Mouse (Mus musculus) cerebral cortex, adult 2 months (tissue): ENCODE results near the gene Rap2a.

Experiments used
- WGBS: fragments of 180-500 bp; shearing (Covaris S2); methylation state at CpG from one replicate; pipeline ENCODE4 v1.1.7; 2018; 5-methylcytosine and 5-hydroxymethylcytosine counted together

The Rap2a gene

GRCm38 (mm10) chr14:120542976-120543375 lies 64.7 kb downstream of the Rap2a start:
- WGBS, result 93% methylated on average over 3 of the region's 3 CpGs

- 87% methylated on average over 6 of the region's 6 CpGs for WGBS
Observed at GRCm38 (mm10) chr14:120543846-120544245, 65.6 kb downstream of the Rap2a start.

DNA sequence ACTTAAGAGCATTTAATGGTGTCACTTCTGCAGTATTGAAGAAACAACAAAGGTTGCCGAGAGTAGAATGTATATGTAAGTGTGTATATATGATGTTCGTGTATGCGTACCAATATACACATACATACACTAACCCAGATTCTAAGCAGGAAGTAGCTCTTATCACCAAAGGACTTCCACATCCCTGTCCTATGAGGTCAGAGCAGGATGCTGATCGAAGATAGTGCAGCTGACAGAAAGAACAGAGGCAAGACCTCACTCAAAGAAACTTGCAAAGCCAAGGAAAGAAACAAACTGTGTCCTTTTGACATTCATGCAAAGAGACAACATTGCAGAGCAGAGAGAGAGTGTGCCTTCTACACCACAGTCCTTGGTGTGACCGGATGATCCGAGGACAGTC lies 66.3 kb downstream of the Rap2a start:
- 87% methylated on average over 6 of the region's 6 CpGs for WGBS

DNA sequence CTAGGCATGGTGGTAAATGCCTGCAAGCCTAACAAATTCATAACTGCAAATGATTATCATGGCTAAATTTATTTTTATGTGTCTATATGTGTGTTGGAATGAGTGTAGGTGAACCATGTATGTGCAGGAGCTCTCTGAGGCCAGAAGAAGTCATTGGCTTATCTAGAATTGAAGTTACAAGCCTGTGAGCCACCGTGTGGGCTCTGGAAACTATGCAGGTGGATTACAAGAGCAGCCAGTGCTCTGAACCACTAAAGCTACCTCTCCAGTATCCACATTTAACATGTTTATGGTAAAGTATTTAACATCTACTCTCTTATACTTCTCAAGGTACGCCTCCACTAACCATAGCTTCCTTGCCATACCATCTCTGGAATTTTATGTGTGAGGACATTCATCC lies 66.7 kb downstream of the Rap2a start:
- 81% methylated on average over 2 of the region's 2 CpGs for WGBS
